Mouse (Mus musculus): ENCODE data around the gene Schip1. TPM values are rescaled to one million over a fixed set of nuclear protein-coding genes. Genes with fewer than 3 reads are reported as not detected.

The Schip1 gene
- polyA plus RNA-seq, 1 experiment from 2014 or later = 36.6 TPM

DNA sequence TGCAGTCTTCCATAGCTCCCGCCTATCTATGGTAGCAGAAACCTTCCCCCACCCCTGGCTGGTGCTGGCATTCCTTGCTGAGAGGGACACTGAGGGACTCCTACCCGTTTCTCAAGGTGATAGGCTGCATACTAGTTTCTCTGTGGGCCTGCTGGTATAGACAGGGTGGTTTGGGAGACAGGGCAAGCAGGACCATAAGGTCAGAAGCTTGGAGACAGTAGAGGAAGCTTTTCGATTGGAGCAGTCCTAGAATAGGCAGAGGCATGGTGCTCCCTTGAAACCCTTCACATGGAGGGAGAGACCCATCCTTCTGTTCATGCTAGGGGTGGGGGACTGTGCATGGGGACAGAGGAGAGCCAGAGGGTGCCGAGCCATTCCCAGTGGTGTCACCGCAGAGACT is 558.4 kb downstream of the Schip1 start:
- Histone ChIP-seq H3K4me3 (no peak overlapping the region), H3K27ac (no peak overlapping the region), H3K9ac (no peak overlapping the region), H3K9me3 (no peaks in the 10 kb centered on the region), H3K4me1 (no peaks in the 10 kb centered on the region), H3K4me2 (no peak overlapping the region), H3K36me3 (peaks cover 15% of the 10 kb centered on the region; the same call in 1 of the 2 replicates), H3K27me3 (no peaks in the 10 kb centered on the region)
- 82% methylated on average over 5 of the region's 5 CpGs for WGBS
- no peak for ATAC-seq (ENCODE audit: borderline replicate concordance, extremely low read depth, low FRiP score, low TSS enrichment)

DNA sequence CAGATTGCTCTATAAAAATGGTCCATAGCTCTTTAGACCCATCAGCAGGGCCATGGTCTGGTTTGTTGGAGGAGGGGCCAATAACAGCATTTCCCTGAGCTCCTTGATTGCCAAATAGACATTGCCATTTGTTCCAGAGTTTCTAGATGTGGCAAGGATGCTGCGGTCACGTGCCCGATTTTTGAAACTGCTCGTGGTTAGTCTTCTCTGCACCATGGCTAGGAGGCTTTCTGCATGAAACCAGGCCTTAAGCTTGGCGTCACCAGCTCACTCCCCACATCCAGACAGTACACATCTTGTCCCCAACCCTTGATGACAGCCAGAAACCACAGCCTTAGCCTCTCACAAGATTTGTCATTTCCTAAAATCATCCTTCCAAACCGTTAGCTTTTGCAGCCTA is 559.9 kb downstream of the Schip1 start:
- no peak overlapping the region for H3K4me3 ChIP-seq
- no peaks in the 10 kb centered on the region for H3K4me1 ChIP-seq
- H3K9me3 ChIP-seq = no peaks in the 10 kb centered on the region
- H3K4me2 ChIP-seq = no peak overlapping the region
- H3K36me3 ChIP-seq = peaks cover 17% of the 10 kb centered on the region; the same call in 1 of the 2 replicates
- no peak for ATAC-seq (ENCODE audit: borderline replicate concordance, extremely low read depth, low FRiP score, low TSS enrichment)
- no peaks in the 10 kb centered on the region for H3K27me3 ChIP-seq
- no peak overlapping the region for H3K9ac ChIP-seq
- 83% methylated on average over 6 of the region's 6 CpGs for WGBS
- no peak overlapping the region for H3K27ac ChIP-seq

DNA sequence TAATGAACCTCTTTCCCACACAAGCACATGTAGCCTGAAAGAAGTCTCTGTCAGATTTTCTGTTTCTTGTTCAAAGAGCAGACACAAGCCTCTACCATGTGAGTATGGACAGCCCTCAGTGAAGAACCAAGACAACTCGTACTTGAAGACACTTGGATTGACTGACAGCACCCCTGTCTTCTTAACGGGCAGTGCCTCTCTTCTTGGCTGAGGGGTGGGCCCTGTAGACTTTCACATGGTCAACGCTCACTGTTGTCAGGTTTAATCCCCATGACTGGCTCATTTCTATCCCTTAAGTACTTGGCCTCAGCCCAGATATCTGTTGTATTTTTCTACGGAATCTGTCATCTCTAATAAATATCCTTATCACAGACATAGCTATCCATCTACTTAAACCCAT is 565.7 kb downstream of the Schip1 start:
- 78% methylated on average over 4 of the region's 4 CpGs for WGBS
- no peak overlapping the region for H3K4me2 ChIP-seq

DNA sequence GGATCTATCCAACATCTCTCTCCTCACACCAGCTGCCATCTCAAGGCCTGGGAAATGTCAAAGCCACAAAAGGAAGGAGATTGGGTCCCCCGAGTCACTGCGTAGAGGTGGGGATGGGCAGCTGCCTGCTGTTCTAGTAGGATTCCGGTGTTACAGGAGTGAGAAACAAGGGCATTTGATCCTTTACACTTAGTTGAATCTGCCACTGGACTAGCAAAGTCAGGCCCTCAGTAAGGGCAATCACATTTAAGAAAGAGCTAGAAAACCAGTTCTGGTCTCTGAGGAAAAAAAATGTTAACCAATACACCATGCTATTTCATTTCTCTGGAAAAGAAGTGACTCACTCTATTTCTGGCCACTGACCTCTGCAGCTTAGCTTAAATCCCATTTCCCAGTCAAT is 566.2 kb downstream of the Schip1 start:
- H3K4me3 ChIP-seq = no peak overlapping the region
- 74% methylated on average over 3 of the region's 3 CpGs for WGBS
- no peak overlapping the region for H3K4me2 ChIP-seq

More for the DNA sequence above, 565.7 kb downstream of the Schip1 start:
- Histone ChIP-seq H3K27me3 (no peaks in the 10 kb centered on the region), H3K27ac (no peak overlapping the region), H3K36me3 (0 out of 2 replicates have a peak, but pooled peaks cover 3% of the 10 kb centered on the region), H3K9ac (no peak overlapping the region), H3K4me1 (no peaks in the 10 kb centered on the region), H3K9me3 (no peaks in the 10 kb centered on the region), H3K4me3 (no peak overlapping the region)
- ATAC-seq (ENCODE audit: borderline replicate concordance, extremely low read depth, low FRiP score, low TSS enrichment) = no peak

DNA sequence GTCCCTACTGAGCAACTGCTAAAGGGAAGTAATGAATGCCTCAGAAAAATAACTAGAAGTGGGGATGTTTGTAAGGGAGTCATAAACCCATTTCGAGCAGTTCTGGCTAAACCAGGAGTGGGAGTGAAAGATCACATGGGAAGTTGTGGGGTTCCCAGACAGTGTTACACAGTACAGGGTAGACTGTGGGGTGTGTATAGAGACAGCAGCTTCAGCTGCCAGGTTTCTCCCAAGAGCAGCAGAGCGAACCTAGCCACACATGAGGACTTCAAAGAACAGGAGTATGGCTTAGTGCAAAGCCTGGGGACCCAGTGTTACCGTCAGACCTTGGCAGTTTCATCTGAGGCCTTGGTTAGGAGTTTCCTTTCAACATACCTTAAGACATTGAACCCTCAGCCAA is 568.1 kb downstream of the Schip1 start:
- H3K27me3 ChIP-seq = no peaks in the 10 kb centered on the region
- H3K4me1 ChIP-seq = no peaks in the 10 kb centered on the region
- H3K9ac ChIP-seq = no peak overlapping the region
- WGBS = 73% methylated on average over 3 of the region's 3 CpGs
- H3K36me3 ChIP-seq = 0 out of 2 replicates have a peak, but pooled peaks cover 3% of the 10 kb centered on the region
- H3K4me2 ChIP-seq = no peak overlapping the region
- no peak overlapping the region for H3K27ac ChIP-seq
- H3K4me3 ChIP-seq = no peak overlapping the region
- no peak for ATAC-seq (ENCODE audit: borderline replicate concordance, extremely low read depth, low FRiP score, low TSS enrichment)
- no peaks in the 10 kb centered on the region for H3K9me3 ChIP-seq

More for the DNA sequence above, 566.2 kb downstream of the Schip1 start:
- Histone ChIP-seq H3K9ac (no peak overlapping the region), H3K36me3 (0 out of 2 replicates have a peak, but pooled peaks cover 3% of the 10 kb centered on the region), H3K9me3 (no peaks in the 10 kb centered on the region), H3K27ac (no peak overlapping the region), H3K27me3 (no peaks in the 10 kb centered on the region), H3K4me1 (no peaks in the 10 kb centered on the region)
- ATAC-seq (ENCODE audit: borderline replicate concordance, extremely low read depth, low FRiP score, low TSS enrichment) = no peak

DNA sequence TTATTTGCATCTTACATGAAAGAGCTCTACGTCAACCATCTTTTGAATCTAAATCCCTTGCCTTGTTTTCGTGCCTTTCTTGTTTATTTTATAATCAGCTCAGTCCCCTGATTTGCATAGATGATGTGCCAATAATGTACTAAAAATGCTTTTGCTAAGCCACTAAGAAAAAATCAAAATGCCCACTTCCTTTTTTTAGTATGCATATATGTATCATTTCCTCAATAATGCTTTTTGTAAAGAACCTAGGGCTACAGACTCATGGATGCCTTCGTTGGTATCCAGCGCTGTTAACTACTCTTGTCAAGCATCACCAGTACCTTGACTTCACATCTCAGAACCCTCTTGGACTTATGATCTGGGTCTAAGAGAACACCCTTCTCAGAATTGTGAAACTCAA is 569.0 kb downstream of the Schip1 start:
- 87% methylated on average over 4 of the region's 4 CpGs for WGBS
- ATAC-seq (ENCODE audit: borderline replicate concordance, extremely low read depth, low FRiP score, low TSS enrichment) = no peak

DNA sequence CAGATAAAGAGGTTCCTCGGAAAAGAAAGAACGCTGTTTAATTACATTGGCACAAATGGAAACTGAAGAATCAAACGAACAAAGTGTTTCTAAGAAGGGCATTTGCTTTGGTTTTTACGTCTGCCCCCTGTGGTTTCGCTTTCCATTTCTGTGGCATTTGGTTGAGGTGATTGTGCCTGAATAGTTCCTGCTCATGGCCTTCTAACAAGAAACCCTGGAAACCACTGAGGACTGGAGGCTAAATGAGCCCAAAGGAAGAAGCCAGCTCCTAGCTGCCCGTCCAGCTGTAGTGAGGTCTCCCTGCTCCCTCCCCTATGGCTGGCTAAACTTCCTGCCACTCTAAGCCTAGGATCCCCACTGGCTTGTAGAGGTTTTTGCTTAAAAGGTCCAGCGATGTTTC is 573.4 kb downstream of the Schip1 start:
- Histone ChIP-seq H3K27ac (no peak overlapping the region), H3K27me3 (no peaks in the 10 kb centered on the region), H3K4me2 (no peak overlapping the region), H3K9ac (no peak overlapping the region), H3K36me3 (no peaks in the 10 kb centered on the region), H3K4me1 (no peaks in the 10 kb centered on the region), H3K4me3 (no peak overlapping the region), H3K9me3 (no peaks in the 10 kb centered on the region)
- 59% methylated on average over 7 of the region's 7 CpGs for WGBS
- ATAC-seq (ENCODE audit: borderline replicate concordance, extremely low read depth, low FRiP score, low TSS enrichment) = no peak

More for the DNA sequence above, 569.0 kb downstream of the Schip1 start:
- no peaks in the 10 kb centered on the region for H3K36me3 ChIP-seq
- no peak overlapping the region for H3K9ac ChIP-seq
- no peaks in the 10 kb centered on the region for H3K9me3 ChIP-seq
- no peak overlapping the region for H3K27ac ChIP-seq
- no peaks in the 10 kb centered on the region for H3K4me1 ChIP-seq
- no peak overlapping the region for H3K4me3 ChIP-seq
- no peaks in the 10 kb centered on the region for H3K27me3 ChIP-seq
- no peak overlapping the region for H3K4me2 ChIP-seq

DNA sequence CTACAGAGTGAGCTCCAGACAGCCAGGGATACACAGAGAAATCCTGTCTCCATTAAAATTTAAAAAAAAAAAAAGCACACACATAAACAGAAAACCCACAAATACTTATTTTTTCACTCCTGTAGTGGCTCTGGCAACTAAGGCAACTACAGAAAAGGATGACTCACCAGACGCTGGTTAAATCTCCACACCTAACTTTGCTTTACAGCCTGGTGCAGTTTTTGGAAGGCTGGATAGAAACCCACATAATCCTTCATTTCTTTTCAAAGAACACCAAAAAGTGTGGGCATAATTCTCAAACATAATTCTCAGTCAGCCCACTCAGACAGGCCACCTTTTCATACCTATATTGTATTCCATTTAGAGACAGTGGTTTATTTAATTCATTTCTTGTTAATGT is 574.1 kb downstream of the Schip1 start:
- 85% methylated on average over 1 of the region's 1 CpGs for WGBS
- no peak overlapping the region for H3K4me3 ChIP-seq
- no peak overlapping the region for H3K27ac ChIP-seq
- H3K36me3 ChIP-seq = no peaks in the 10 kb centered on the region
- no peaks in the 10 kb centered on the region for H3K9me3 ChIP-seq
- H3K4me2 ChIP-seq = no peak overlapping the region
- no peaks in the 10 kb centered on the region for H3K4me1 ChIP-seq
- ATAC-seq (ENCODE audit: borderline replicate concordance, extremely low read depth, low FRiP score, low TSS enrichment) = no peak
- H3K9ac ChIP-seq = no peak overlapping the region
- no peaks in the 10 kb centered on the region for H3K27me3 ChIP-seq

DNA sequence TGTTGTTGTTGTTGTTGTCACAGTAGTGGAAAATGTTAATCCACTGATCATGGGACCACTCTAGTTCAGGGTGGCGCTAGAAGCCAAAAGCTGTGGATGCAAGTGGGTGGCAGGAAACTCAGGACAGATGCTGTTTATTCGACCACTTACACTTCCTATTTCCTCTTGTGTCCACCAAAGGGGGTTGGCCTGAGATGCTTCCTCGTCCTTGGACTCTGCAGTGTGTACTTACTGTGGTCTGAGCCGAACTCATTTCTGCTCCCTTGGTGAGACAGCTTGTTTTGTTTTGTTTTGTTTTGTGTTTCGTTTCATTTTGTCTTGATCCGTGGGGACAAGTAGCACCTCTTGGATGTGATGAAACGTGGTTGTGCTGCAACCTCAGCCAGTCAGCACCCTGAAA is 578.3 kb downstream of the Schip1 start:
- Histone ChIP-seq H3K4me2 (no peak overlapping the region), H3K9me3 (no peaks in the 10 kb centered on the region), H3K27me3 (no peaks in the 10 kb centered on the region), H3K9ac (no peak overlapping the region), H3K4me1 (no peaks in the 10 kb centered on the region), H3K27ac (no peak overlapping the region), H3K4me3 (no peak overlapping the region), H3K36me3 (no peaks in the 10 kb centered on the region)
- WGBS = 76% methylated on average over 7 of the region's 7 CpGs
- ATAC-seq (ENCODE audit: borderline replicate concordance, extremely low read depth, low FRiP score, low TSS enrichment) = no peak

DNA sequence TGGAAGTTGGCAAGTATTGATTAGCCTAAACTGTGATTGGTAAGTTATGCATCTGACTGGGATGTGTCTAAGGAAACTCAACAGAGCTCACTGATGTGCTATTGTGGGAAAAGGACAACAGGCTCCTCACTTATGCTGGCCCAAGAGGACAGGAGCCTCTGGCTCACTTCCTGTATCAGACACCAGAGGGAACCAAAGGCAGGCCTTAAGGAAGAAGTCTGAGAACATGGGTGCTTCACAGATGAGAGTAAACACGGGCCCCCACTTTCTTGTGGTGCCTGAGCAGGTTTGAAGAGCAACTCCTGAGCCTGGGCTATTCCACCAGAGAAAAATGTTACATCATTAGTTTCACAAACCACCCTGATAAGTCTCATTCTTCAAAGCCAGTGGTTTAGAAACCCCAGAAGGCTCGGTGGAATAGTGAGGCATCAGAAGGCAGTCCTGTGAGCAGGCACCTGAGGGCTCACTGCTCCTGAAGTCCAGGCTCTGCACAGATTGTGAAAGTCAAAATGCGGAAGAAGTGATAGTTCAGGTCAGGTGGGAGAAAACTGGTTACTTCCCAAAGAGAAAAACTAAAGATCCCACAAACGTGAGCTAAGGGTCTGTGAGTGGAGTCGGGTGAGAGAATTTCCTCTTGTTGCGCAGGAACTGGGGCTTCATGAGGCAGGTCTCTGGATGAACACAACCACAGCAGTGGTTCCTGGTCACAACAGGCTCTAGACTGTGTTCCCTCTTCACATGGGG is 582.0 kb downstream of the Schip1 start:
- Histone ChIP-seq H3K4me1 (no peaks in the 10 kb centered on the region), H3K4me3 (no peak overlapping the region), H3K27ac (no peak overlapping the region), H3K9ac (no peak overlapping the region), H3K36me3 (no peaks in the 10 kb centered on the region), H3K27me3 (no peaks in the 10 kb centered on the region), H3K9me3 (no peaks in the 10 kb centered on the region), H3K4me2 (no peak overlapping the region)
- 79% methylated on average over 6 of the region's 6 CpGs for WGBS
- no peak for ATAC-seq (ENCODE audit: borderline replicate concordance, extremely low read depth, low FRiP score, low TSS enrichment)

DNA sequence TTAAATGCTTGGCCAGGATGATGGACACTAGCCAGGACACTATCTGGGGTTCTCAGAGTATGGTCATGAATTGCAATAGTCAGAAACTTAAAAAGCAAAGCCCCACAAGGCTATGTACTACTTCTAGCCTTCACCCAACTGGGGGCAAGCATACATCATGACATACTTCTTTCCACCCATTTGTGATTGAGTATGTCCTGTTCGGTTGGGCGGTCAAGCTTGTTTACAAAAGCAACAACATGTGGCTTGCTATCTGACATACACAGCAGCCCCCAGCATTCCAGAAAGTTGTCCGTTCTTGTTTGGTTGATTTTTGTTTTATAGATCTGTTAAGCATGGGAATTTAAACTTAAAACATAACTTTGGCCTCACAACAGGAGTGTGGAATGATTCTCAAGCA is 582.7 kb downstream of the Schip1 start:
- H3K27ac ChIP-seq = no peak overlapping the region
- no peak for ATAC-seq (ENCODE audit: borderline replicate concordance, extremely low read depth, low FRiP score, low TSS enrichment)
- H3K9ac ChIP-seq = no peak overlapping the region
- H3K4me1 ChIP-seq = no peaks in the 10 kb centered on the region
- H3K9me3 ChIP-seq = no peaks in the 10 kb centered on the region
- H3K36me3 ChIP-seq = no peaks in the 10 kb centered on the region
- WGBS = 59% methylated on average over 3 of the region's 3 CpGs
- no peak overlapping the region for H3K4me3 ChIP-seq
- H3K27me3 ChIP-seq = no peaks in the 10 kb centered on the region
- H3K4me2 ChIP-seq = no peak overlapping the region

DNA sequence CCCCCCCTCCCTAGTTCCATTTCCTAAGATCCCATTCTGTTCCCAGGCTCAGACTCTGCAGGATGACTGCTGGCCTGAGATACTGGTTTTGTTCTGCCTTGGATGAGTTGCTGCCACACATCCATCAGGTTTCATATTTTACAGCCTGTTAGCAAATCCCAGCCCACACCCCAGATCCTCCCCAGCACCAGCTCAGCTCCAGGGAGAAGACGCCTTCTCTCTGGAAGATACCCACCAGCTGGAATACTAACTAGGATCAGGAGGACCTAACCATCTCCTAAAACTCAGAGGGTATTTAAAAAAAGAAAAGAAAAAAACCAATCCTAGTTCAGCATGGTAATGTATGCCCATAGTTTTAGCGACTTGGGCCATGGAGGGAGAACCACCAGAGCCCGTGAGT is 585.6 kb downstream of the Schip1 start:
- H3K4me2 ChIP-seq = no peak overlapping the region
- H3K36me3 ChIP-seq = no peaks in the 10 kb centered on the region
- no peak overlapping the region for H3K27ac ChIP-seq
- no peak for ATAC-seq (ENCODE audit: borderline replicate concordance, extremely low read depth, low FRiP score, low TSS enrichment)
- 89% methylated on average over 3 of the region's 3 CpGs for WGBS
- H3K27me3 ChIP-seq = no peaks in the 10 kb centered on the region
- H3K4me1 ChIP-seq = no peaks in the 10 kb centered on the region
- no peaks in the 10 kb centered on the region for H3K9me3 ChIP-seq
- H3K4me3 ChIP-seq = no peak overlapping the region
- H3K9ac ChIP-seq = no peak overlapping the region

All from lung, embryonic 15.5 days (tissue).